Mouse (Mus musculus) bone marrow macrophage, adult 2 months (primary cell): ENCODE data around the gene Zfp62. TPM values are rescaled to one million over a fixed set of nuclear protein-coding genes. Genes with fewer than 3 reads are reported as not detected.
A peak's percentile ranks its signal among the peaks of the same experiment; 100 is the strongest.
"Not testable (repeated sequence)": the region's sequence is repeated elsewhere in the genome, so short reads cannot be mapped to it uniquely, and the experiment has no call there.

ENCODE experiments used
- H3K27ac ChIP-seq: 2 replicates; pipeline ENCODE4 v1.5.1; 2012; ENCODE audit warnings: low read depth, low read length; ENCODE audit not compliant: insufficient read depth
- H3K4me1 ChIP-seq: 2 replicates; pipeline ENCODE4 v1.6.1; 2012; ENCODE audit warnings: low read length; ENCODE audit not compliant: control insufficient read depth, insufficient read depth
- H3K4me3 ChIP-seq: 2 replicates; pipeline ENCODE4 v1.5.1; 2012; ENCODE audit warnings: mild to moderate bottlenecking, low read length, moderate library complexity; ENCODE audit not compliant: insufficient read depth
- CTCF ChIP-seq: IDR thresholded peaks from 2 replicates; pipeline ENCODE4 v1.5.1; 2012; ENCODE audit warnings: low read depth, mild to moderate bottlenecking, low read length, moderate library complexity
- POLR2A ChIP-seq: IDR thresholded peaks from 2 replicates; pipeline ENCODE4 v1.6.1; 2012; ENCODE audit warnings: mild to moderate bottlenecking, low read depth, low read length, borderline replicate concordance
- polyA plus RNA-seq: library from polyadenylated mRNA; stranded (reverse); fragments of >200 nt; gene quantifications from 2 replicates; pipeline ENCODE4 v1.2.4, GENCODE M21; 2012; ENCODE audit not compliant: missing spikeins, insufficient read depth, insufficient read length

Gene Zfp62
- polyA plus RNA-seq, 1 experiment = 30.8 TPM

GRCm38 (mm10) chr11:49186955-49187488 is 16.1 kb upstream of the Zfp62 start, which contains the start of gene Btnl9:
Btnl9 (minus strand) TSS chr11:49187159.
- H3K4me3 ChIP-seq = no peak within 1 kb of the TSS
- no peak for TF ChIP-seq CTCF
- TF ChIP-seq POLR2A = no peak
- H3K4me1 ChIP-seq = no peaks in the 10 kb centered on the region
- no peak within 1 kb of the TSS for H3K27ac ChIP-seq

GRCm38 (mm10) chr11:49187701-49188100 is 15.4 kb upstream of the Zfp62 start:
- H3K4me3 ChIP-seq = no peak overlapping the region
- no peak overlapping the region for H3K27ac ChIP-seq
- TF ChIP-seq POLR2A (no peak), CTCF (no peak)
- no peaks in the 10 kb centered on the region for H3K4me1 ChIP-seq

- H3K4me3 ChIP-seq = no peak overlapping the region
- H3K4me1 ChIP-seq = no peaks in the 10 kb centered on the region
- no peak for TF ChIP-seq POLR2A
- no peak for TF ChIP-seq CTCF
- no peak overlapping the region for H3K27ac ChIP-seq
Observed at GRCm38 (mm10) chr11:49189737-49190136, 13.4 kb upstream of the Zfp62 start.

- peaks cover 4% of the 10 kb centered on the region for H3K4me1 ChIP-seq
- H3K27ac ChIP-seq = no peak overlapping the region
- no peak overlapping the region for H3K4me3 ChIP-seq
- no peak for TF ChIP-seq CTCF
- TF ChIP-seq POLR2A = no peak
Observed at GRCm38 (mm10) chr11:49191083-49191482, 12.0 kb upstream of the Zfp62 start.

- H3K4me1 ChIP-seq, H3K27ac ChIP-seq, H3K4me3 ChIP-seq: not testable (repeated sequence)
Observed at GRCm38 (mm10) chr11:49194771-49195170, 8.3 kb upstream of the Zfp62 start.

GRCm38 (mm10) chr11:49195819-49196322 is 7.2 kb upstream of the Zfp62 start:
- no peak overlapping the region for H3K27ac ChIP-seq
- H3K4me3 ChIP-seq = no peak overlapping the region
- peaks cover 9% of the 10 kb centered on the region for H3K4me1 ChIP-seq
- TF ChIP-seq POLR2A (no peak), CTCF (no peak)

- H3K27ac ChIP-seq = 0 out of 2 replicates have a peak overlapping the region, but pooled peaks have one; percentile 14
- peaks cover 20% of the 10 kb centered on the region for H3K4me1 ChIP-seq
- TF ChIP-seq CTCF (no peak), POLR2A (no peak)
- H3K4me3 ChIP-seq = no peak overlapping the region
Observed at GRCm38 (mm10) chr11:49200666-49201065, 2.4 kb upstream of the Zfp62 start.

- peaks cover 16% of the 10 kb centered on the region for H3K4me1 ChIP-seq
- no peak overlapping the region for H3K4me3 ChIP-seq
- no peak overlapping the region for H3K27ac ChIP-seq
- TF ChIP-seq POLR2A = no peak
- no peak for TF ChIP-seq CTCF
Observed at GRCm38 (mm10) chr11:49201142-49201541, 1.9 kb upstream of the Zfp62 start.

- TF ChIP-seq CTCF = no peak
- TF ChIP-seq POLR2A = no peak
- peak overlapping the region; percentile 98 for H3K27ac ChIP-seq
- H3K4me1 ChIP-seq = peaks cover 15% of the 10 kb centered on the region
- H3K4me3 ChIP-seq = peak overlapping the region; percentile 71
Observed at GRCm38 (mm10) chr11:49202071-49202470, 1.0 kb upstream of the Zfp62 start.

- TF ChIP-seq POLR2A (no peak), CTCF (no peak)
- Histone ChIP-seq H3K27ac (peak overlapping the region; percentile 98), H3K4me3 (peak overlapping the region; percentile 71), H3K4me1 (peaks cover 15% of the 10 kb centered on the region)
Observed at GRCm38 (mm10) chr11:49202523-49203061, 500 bp upstream of the Zfp62 start.

GRCm38 (mm10) chr11:49203771-49204497 is 842 bp downstream of the Zfp62 start:
- Histone ChIP-seq H3K27ac (peak overlapping the region; percentile 98), H3K4me3 (peak overlapping the region; percentile 71), H3K4me1 (peaks cover 20% of the 10 kb centered on the region)
- TF ChIP-seq POLR2A (no peak), CTCF (no peak)
